Mouse (Mus musculus) liver, embryonic 13.5 days (tissue): ENCODE measurements around the gene Mansc4. TPM values are rescaled to one million over a fixed set of nuclear protein-coding genes. Genes with fewer than 3 reads are reported as not detected.
A peak's percentile ranks its signal among the peaks of the same experiment; 100 is the strongest.

Source experiments
- ATAC-seq: fragments of 200-750 bp; cut with Nextera tagmentation; 2 replicates; pipeline ENCODE4 v1.8.0; 2017; ENCODE audit warnings: low read depth, mild to moderate bottlenecking, moderate number of reproducible peaks, moderate library complexity
- DNase-seq: peaks from one replicate; pipeline ENCODE4 v3.0.0; 2022
- H3K27ac ChIP-seq: fragments of 300-500 bp; sonication (generic); 2 replicates; pipeline ENCODE4 v1.5.1; 2015; ENCODE audit warnings: moderate library complexity, mild to moderate bottlenecking, inconsistent platforms
- H3K27me3 ChIP-seq: fragments of 300-500 bp; sonication (generic); 2 replicates; pipeline ENCODE4 v1.6.1; 2015; ENCODE audit warnings: mild to moderate bottlenecking, inconsistent platforms
- H3K36me3 ChIP-seq: fragments of 300-500 bp; sonication (generic); 2 replicates; pipeline ENCODE4 v1.6.1; 2015; ENCODE audit warnings: mild to moderate bottlenecking, inconsistent platforms
- H3K4me1 ChIP-seq: fragments of 300-500 bp; sonication (generic); replicated peaks from 2 replicates; pipeline ENCODE4 v1.6.1; 2015; ENCODE audit warnings: inconsistent platforms
- H3K4me2 ChIP-seq: fragments of 300-500 bp; sonication (generic); 2 replicates; pipeline ENCODE4 v1.6.1; 2015; ENCODE audit warnings: inconsistent platforms, mild to moderate bottlenecking, moderate library complexity
- H3K4me3 ChIP-seq: fragments of 300-500 bp; sonication (generic); replicated peaks from 2 replicates; pipeline ENCODE4 v1.5.1; 2015; ENCODE audit warnings: mild to moderate bottlenecking, inconsistent platforms
- H3K9ac ChIP-seq: fragments of 300-500 bp; sonication (generic); 2 replicates; pipeline ENCODE4 v1.6.1; 2015; ENCODE audit warnings: mild to moderate bottlenecking, inconsistent platforms
- H3K9me3 ChIP-seq: fragments of 300-500 bp; sonication (generic); replicated peaks from 2 replicates; pipeline ENCODE4 v1.6.1; 2016; ENCODE audit warnings: inconsistent platforms
- WGBS: fragments of 180-500 bp; shearing (Covaris S2); methylation state at CpG from one replicate; pipeline ENCODE4 v1.1.7; 2015; ENCODE audit not compliant: insufficient replicate concordance; 5-methylcytosine and 5-hydroxymethylcytosine counted together
- polyA plus RNA-seq: library from polyadenylated mRNA; unstranded; fragments of >200 nt; fragmentation: Nextera tagmentation; extraction: Ambion mirVana; gene quantifications from 2 replicates; pipeline ENCODE4 v1.2.1, GENCODE M21; 2015

Mansc4 gene
- polyA plus RNA-seq, 1 experiment from 2014 or later: not detected

- peaks cover 37% of the 10 kb centered on the region for H3K4me1 ChIP-seq
- H3K4me2 ChIP-seq: no peak overlapping the region
- no peaks in the 10 kb centered on the region for H3K27me3 ChIP-seq
- no peak for DNase-seq
- H3K27ac ChIP-seq: no peak overlapping the region
- no peak overlapping the region for H3K9ac ChIP-seq
- no peaks in the 10 kb centered on the region for H3K9me3 ChIP-seq
- WGBS: 62% methylated on average over 8 of the region's 8 CpGs
- peaks cover 39% of the 10 kb centered on the region for H3K36me3 ChIP-seq
- ATAC-seq: no peak
- H3K4me3 ChIP-seq: no peak overlapping the region
Observed at GRCm38 (mm10) chr6:147097346-147097929, 10.6 kb upstream of the Mansc4 start.

DNA sequence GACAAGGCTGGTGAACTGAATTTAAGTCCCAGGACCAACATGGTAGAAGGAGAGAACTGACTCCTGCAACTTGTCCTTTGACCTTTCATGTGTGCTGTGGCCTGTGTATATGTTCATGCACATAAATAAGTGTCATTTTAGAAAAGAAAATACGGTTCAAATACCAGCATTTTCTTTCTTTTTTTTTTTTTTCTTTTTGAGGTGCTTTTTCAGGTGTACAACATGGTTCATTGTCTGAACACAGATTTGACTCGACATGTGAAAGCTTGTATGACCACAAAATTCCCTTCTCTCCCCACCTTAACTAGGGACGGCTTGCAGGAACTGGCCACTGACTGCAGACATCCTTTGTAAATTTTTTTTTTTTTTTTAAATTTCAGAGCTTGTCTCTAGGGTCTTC is 10.1 kb upstream of the Mansc4 start:
- WGBS: 58% methylated on average over 3 of the region's 3 CpGs
- H3K4me2 ChIP-seq: no peak overlapping the region
- no peaks in the 10 kb centered on the region for H3K27me3 ChIP-seq
- H3K36me3 ChIP-seq: peaks cover 34% of the 10 kb centered on the region
- H3K4me3 ChIP-seq: no peak overlapping the region
- H3K4me1 ChIP-seq: peaks cover 42% of the 10 kb centered on the region
- DNase-seq: no peak
- H3K9ac ChIP-seq: no peak overlapping the region
- ATAC-seq: no peak
- no peaks in the 10 kb centered on the region for H3K9me3 ChIP-seq
- H3K27ac ChIP-seq: no peak overlapping the region

- Histone ChIP-seq H3K4me3 (no peak overlapping the region), H3K9me3 (no peaks in the 10 kb centered on the region), H3K4me1 (peaks cover 46% of the 10 kb centered on the region), H3K27me3 (no peaks in the 10 kb centered on the region), H3K36me3 (peaks cover 27% of the 10 kb centered on the region), H3K4me2 (no peak overlapping the region), H3K9ac (no peak overlapping the region), H3K27ac (no peak overlapping the region)
- 69% methylated on average over 4 of the region's 4 CpGs for WGBS
- DNase-seq: no peak
- no peak for ATAC-seq
Observed at GRCm38 (mm10) chr6:147096109-147096508, 9.3 kb upstream of the Mansc4 start.

DNA sequence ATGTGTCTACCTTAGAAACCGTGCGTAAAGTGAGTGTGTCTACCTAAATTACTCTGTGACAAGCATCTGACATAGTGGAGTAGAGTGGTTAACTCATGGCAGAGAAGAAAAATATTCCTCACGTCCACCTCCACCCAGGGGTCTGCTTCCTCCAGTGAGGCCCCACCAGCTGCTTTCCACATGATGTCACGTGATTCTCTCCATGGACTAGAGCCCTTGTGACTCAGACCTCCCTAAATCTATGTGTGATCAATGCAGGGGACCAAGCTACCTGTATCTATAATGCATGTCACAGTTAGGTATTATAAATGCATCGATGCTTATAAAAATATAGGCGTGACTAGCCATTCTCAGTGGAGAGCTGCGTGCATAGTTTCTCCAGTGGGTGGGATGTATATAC is 7.9 kb upstream of the Mansc4 start:
- H3K4me1 ChIP-seq: peaks cover 54% of the 10 kb centered on the region
- no peak overlapping the region for H3K9ac ChIP-seq
- ATAC-seq (no peak), DNase-seq (no peak)
- H3K36me3 ChIP-seq: peaks cover 24% of the 10 kb centered on the region
- no peak overlapping the region for H3K4me2 ChIP-seq
- H3K4me3 ChIP-seq: no peak overlapping the region
- peaks cover 6% of the 10 kb centered on the region; the same call in 1 of the 2 replicates for H3K27me3 ChIP-seq
- H3K9me3 ChIP-seq: no peaks in the 10 kb centered on the region
- WGBS: 80% methylated on average over 7 of the region's 7 CpGs
- no peak overlapping the region for H3K27ac ChIP-seq

GRCm38 (mm10) chr6:147092136-147092535 is 5.3 kb upstream of the Mansc4 start:
- DNase-seq: peak; percentile 4
- H3K4me3 ChIP-seq: peak overlapping the region; percentile 81
- 2% methylated on average over 15 of the region's 15 CpGs for WGBS
- peak overlapping the region; percentile 84 for H3K9ac ChIP-seq
- peak overlapping the region; percentile 89 for H3K4me2 ChIP-seq
- peaks cover 9% of the 10 kb centered on the region for H3K27me3 ChIP-seq
- peak; percentile 6; the same call in 1 of the 2 replicates for ATAC-seq
- peak overlapping the region; percentile 72 for H3K27ac ChIP-seq
- H3K9me3 ChIP-seq: no peaks in the 10 kb centered on the region
- peaks cover 19% of the 10 kb centered on the region for H3K36me3 ChIP-seq
- H3K4me1 ChIP-seq: peaks cover 40% of the 10 kb centered on the region

GRCm38 (mm10) chr6:147091136-147092120 is 4.6 kb upstream of the Mansc4 start, which contains the start of gene Klhl42:
TSS of gene Klhl42 (plus strand) at chr6:147091379.
- under 1% methylated on average over 99 of the region's 99 CpGs for WGBS
- H3K27me3 ChIP-seq: peaks cover 17% of the 10 kb centered on the region
- H3K9ac ChIP-seq: peak within 1 kb of the TSS; percentile 84
- H3K9me3 ChIP-seq: no peaks in the 10 kb centered on the region
- H3K4me2 ChIP-seq: peak within 1 kb of the TSS; percentile 89
- ATAC-seq (peak; percentile 87), DNase-seq (peak; percentile 41)
- H3K27ac ChIP-seq: peak within 1 kb of the TSS; percentile 72
- peak within 1 kb of the TSS; percentile 81 for H3K4me3 ChIP-seq
- peaks cover 19% of the 10 kb centered on the region for H3K36me3 ChIP-seq
- peaks cover 45% of the 10 kb centered on the region for H3K4me1 ChIP-seq

DNA sequence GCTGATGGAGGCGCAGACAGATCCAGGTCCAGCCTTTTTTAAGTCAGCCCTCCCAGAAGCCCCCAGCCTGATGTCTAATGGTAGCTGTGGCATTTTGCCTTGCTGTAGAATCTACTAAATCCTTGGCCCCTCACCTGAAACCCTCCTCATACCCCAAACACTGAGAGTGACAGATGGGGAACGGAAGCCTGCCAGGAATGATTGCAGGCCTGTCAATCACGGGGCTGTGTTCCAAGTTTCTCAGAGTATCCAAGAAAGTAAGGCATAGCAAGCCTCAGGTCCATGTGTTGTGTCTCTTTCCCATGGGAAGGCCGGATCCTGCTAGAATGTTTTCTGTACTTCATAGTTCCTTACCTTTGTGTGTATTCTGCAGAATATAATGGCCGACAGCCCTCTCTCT is 3.4 kb upstream of the Mansc4 start:
- WGBS: 65% methylated on average over 5 of the region's 5 CpGs
- H3K36me3 ChIP-seq: peaks cover 8% of the 10 kb centered on the region; the same call in 1 of the 2 replicates
- no peak for DNase-seq
- H3K4me2 ChIP-seq: peak overlapping the region; percentile 89
- H3K4me1 ChIP-seq: peaks cover 49% of the 10 kb centered on the region
- peaks cover 17% of the 10 kb centered on the region for H3K27me3 ChIP-seq
- no peak overlapping the region for H3K9ac ChIP-seq
- no peaks in the 10 kb centered on the region for H3K9me3 ChIP-seq
- ATAC-seq: no peak
- H3K27ac ChIP-seq: no peak overlapping the region
- H3K4me3 ChIP-seq: no peak overlapping the region

DNA sequence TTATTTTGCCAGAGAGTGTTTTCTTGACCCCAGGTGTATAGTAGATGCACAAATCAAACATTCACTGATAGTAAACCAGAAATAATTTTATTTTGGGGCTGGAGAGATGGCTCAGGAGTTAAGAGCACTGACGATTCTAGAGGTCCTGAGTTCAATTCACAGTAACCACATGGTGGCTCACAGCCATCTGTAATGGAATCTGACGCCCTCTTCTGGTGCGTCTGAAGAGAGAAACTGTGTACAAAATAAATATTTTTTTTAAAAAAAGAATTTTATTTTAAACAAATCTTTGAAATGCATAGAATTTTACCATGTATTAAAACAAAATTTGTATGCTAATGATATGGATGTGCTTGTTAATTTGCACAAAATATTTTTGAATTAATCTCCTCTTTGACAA is 1.7 kb upstream of the Mansc4 start:
- H3K9ac ChIP-seq: no peak overlapping the region
- no peak overlapping the region for H3K4me2 ChIP-seq
- ATAC-seq (no peak), DNase-seq (no peak)
- H3K36me3 ChIP-seq: no peaks in the 10 kb centered on the region
- WGBS: 54% methylated on average over 3 of the region's 3 CpGs
- H3K4me3 ChIP-seq: no peak overlapping the region
- no peaks in the 10 kb centered on the region for H3K9me3 ChIP-seq
- no peak overlapping the region for H3K27ac ChIP-seq
- peaks cover 37% of the 10 kb centered on the region for H3K4me1 ChIP-seq
- peaks cover 17% of the 10 kb centered on the region for H3K27me3 ChIP-seq

DNA sequence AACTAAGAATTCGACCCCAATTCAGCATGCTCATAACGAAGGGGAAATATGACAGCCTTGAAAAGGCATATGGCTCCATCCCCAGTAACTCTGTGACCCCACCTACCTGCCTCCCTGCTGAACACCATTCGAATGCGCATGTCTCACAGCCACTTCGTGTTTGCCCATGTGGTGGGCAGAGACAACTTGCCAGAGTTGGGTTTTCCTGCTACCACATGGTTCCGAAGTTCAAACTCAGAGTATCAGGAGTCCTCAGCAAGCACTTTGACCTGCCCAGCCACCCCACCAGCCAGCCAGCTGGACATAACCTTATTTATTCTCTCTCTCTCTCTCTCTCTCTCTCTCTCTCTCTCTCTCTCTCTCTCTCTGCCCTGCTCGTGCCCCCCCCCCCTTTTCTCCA is 904 bp upstream of the Mansc4 start:
- ATAC-seq (no peak), DNase-seq (no peak)
- Histone ChIP-seq H3K36me3 (no peaks in the 10 kb centered on the region), H3K9me3 (no peaks in the 10 kb centered on the region), H3K27me3 (peaks cover 17% of the 10 kb centered on the region), H3K4me3 (no peak overlapping the region), H3K4me1 (peaks cover 31% of the 10 kb centered on the region), H3K9ac (no peak overlapping the region), H3K4me2 (no peak overlapping the region), H3K27ac (no peak overlapping the region)
- 44% methylated on average over 7 of the region's 7 CpGs for WGBS

DNA sequence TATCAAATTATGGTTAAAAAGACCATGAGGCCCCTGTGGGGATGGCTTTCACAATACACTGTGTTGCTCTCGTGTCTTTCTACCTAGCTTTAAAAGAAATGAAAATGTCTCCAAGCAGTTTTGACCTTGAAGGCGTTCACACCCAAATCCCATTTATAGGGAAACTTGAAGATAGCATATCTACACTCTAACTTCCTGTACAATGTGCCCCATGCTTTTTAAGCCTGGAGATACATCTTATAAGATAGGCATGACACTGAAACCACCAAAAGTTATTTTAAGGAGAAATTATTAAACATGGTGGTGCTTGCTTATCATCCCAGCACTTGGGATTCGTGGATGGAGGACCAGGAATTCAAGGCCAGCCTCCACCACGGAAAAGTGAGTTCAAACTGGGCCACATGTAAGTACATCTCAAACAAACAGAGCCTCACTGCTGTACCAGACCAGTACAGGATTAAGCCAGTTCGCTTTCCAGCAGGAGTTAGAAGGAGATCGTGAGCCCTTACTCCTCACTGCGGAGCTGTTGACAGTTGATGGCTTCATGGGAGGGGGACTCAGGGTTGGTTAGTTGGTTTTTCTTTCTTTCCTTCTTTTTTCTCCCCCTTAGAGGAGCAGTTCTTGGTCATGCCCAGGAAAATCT is 1.3 kb downstream of the Mansc4 start:
- Histone ChIP-seq H3K4me3 (no peak overlapping the region), H3K27me3 (peaks cover 15% of the 10 kb centered on the region), H3K4me1 (peaks cover 13% of the 10 kb centered on the region), H3K36me3 (no peaks in the 10 kb centered on the region), H3K9ac (no peak overlapping the region), H3K27ac (no peak overlapping the region), H3K4me2 (no peak overlapping the region), H3K9me3 (no peaks in the 10 kb centered on the region)
- ATAC-seq (no peak), DNase-seq (no peak)
- 46% methylated on average over 7 of the region's 7 CpGs for WGBS

DNA sequence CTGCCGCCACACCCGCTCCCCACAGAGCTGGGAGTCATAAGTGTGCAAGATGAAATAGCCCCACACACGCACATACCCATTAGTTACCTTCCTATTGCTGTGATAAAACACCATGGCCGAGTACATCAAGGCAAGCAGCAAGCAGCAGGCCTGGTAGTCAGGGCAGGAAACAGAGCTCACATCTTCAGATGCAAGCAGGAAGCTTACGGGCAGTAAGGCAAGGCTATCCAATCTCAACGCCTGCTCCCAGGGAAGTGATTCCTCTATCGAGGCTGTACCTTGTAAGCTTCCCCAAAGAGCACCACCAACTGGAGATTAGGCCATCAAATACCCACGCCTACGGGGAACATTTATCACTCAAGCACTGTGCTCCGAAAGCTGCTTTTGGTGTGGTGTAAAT is 6.9 kb downstream of the Mansc4 start:
- Histone ChIP-seq H3K27ac (no peak overlapping the region), H3K9ac (no peak overlapping the region), H3K27me3 (no peaks in the 10 kb centered on the region), H3K4me1 (no peaks in the 10 kb centered on the region), H3K4me2 (no peak overlapping the region), H3K36me3 (peaks cover 5% of the 10 kb centered on the region; the same call in 1 of the 2 replicates), H3K4me3 (no peak overlapping the region), H3K9me3 (no peaks in the 10 kb centered on the region)
- 74% methylated on average over 10 of the region's 10 CpGs for WGBS
- ATAC-seq: no peak
- no peak for DNase-seq
